Mouse (Mus musculus) CD4-positive, CD25-positive, alpha-beta regulatory T cell, adult 4 months (primary cell): ENCODE measurements around the gene Stxbp5. TPM values are rescaled to one million over a fixed set of nuclear protein-coding genes. Genes with fewer than 3 reads are reported as not detected.

ENCODE experiments used
- ATAC-seq: one replicate; pipeline ENCODE4 v1.8.0; 2017
- polyA plus RNA-seq, 2 experiments: library from polyadenylated mRNA; unstranded; fragments of 100-300 nt; shearing (Covaris generic); gene quantifications; one replicate each; pipeline ENCODE4 v1.2.1; 2017

Stxbp5 gene
- polyA plus RNA-seq, 2 experiments from 2014 or later: 10.0 to 10.4 TPM

DNA sequence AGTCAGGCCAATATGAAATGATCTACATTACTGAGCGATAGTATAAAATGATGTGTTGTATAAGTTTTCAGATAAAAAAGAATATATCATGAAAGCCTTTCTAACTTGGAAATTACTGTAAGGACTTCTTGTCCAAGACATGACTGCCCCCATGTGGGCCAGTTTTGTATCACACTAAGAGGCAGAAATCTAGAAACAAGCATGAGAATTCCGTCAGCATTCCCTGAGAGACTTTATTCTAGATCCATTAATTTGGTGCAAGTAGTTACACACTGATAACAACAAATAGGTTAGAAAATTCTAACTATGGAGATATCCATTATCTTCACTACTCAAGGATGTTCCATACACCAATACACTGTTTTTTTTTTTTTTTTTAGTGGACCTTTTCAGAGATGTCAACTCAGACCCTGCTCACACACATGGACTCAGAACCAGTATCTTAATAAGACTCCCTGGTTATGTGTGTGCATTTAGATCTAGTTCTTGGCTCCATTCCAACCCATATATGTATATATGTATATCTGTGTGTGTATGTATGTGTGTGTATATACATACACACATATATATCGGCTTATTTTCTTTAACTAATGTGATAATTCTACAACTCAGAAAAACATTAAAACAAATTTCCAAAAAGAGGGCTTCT is 145.9 kb downstream of the Stxbp5 start:
- no peak for ATAC-seq

DNA sequence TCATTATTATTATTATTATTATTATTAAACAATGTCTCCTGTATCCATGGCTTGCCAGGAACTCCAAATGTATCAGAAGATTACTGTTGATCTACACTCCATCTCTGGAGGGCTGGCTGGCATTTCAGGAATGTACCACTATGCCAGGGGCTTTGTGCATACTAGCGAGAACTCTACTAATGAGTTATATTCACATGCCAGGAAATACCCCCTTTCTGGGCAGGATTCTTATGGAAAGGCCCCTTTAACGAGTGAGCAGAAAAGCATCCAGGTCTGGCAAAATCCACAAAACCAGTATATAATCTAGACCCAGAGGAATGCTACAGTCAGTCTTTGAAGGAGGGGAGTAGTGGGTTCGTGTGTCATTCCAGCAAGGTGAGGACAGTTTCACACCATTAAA is 167.0 kb downstream of the Stxbp5 start:
- ATAC-seq: no peak

- ATAC-seq: no peak
Observed at GRCm38 (mm10) chr10:9732065-9732749, 168.7 kb downstream of the Stxbp5 start.

DNA sequence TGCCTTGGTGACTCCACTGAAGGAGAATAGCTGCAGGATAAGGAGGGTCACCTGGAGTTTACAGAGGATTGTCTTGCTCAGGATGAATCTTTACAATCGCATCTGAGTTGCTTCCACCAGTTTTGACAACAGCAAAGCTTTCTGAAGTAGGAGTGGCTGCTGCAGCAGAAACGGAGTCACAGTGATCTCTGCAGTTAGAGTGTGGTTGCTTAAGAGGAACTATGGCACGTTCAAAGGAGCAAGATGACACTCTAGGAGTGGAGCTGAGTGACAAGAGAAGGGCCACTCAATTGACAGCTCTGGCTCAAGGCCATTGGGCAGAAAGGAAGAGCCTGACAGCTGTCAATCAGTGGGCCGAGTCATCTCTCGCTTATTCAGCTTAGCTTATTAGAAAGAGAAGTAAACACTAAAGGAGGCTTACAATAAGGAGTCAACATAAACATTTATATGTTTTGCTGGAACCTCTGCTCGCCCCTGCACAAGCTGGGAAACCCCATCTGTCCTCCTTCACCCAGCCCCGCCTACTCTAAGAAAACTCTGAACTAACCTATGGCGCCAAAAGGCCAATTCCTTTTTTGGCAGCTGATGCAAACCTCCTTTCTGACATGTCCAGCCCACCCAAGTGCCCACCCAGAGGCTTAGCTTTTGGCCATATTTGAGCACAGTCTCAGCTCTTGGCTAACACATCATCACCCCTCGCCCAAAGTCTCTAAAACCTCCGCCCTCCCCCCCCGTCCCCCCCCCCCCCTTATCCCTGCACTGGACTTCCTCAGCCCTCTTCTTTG is 178.2 kb downstream of the Stxbp5 start:
- ATAC-seq: no peak

- no peak for ATAC-seq
Observed at GRCm38 (mm10) chr10:9720027-9720426, 180.9 kb downstream of the Stxbp5 start.

GRCm38 (mm10) chr10:9718086-9718485 is 182.8 kb downstream of the Stxbp5 start:
- no peak for ATAC-seq

Other genes starting within 250 kb of the Stxbp5 start
- not detected for gene Samd5, start 225.9 kb downstream of the Stxbp5 start, polyA plus RNA-seq